Mouse (Mus musculus) C2C12 (cell line): ENCODE measurements at regions not wholly inside any gene's neighbourhood (a gene's known extent, or its start where the extent isn't known, plus 50 kb on each side); places are given as distances from the start of the nearest gene placed in this dataset.

ENCODE experiments used
- H3K27me3 ChIP-seq: one replicate; pipeline ENCODE4 v1.6.1; 2011; ENCODE audit not compliant: control insufficient read depth, insufficient read depth, insufficient read length
- H3K36me3 ChIP-seq: one replicate; pipeline ENCODE4 v1.6.1; 2011; ENCODE audit not compliant: control insufficient read depth, insufficient read depth
- H3K4me3 ChIP-seq: one replicate; pipeline ENCODE4 v1.5.1; 2011; ENCODE audit warnings: mild to moderate bottlenecking, control low read depth; ENCODE audit not compliant: poor library complexity, insufficient read depth, severe bottlenecking
- H3K79me2 ChIP-seq: one replicate; pipeline ENCODE4 v1.6.1; 2011; ENCODE audit not compliant: control insufficient read depth, insufficient read depth
- H3K79me3 ChIP-seq: one replicate; pipeline ENCODE4 v1.6.1; 2011; ENCODE audit warnings: low read depth, control low read depth
- H3ac ChIP-seq: one replicate; pipeline ENCODE3; 2011; ENCODE audit warnings: low read depth; ENCODE audit not compliant: control insufficient read depth, insufficient read length
- CEBPB ChIP-seq: IDR thresholded peaks from one replicate; pipeline ENCODE4 v1.6.1; 2011; ENCODE audit warnings: low read depth, mild to moderate bottlenecking, control low read depth, moderate library complexity
- CTCF ChIP-seq: IDR thresholded peaks from one replicate; pipeline ENCODE4 v1.5.1; 2011; ENCODE audit not compliant: control insufficient read depth, insufficient read depth, insufficient read length
- FOSL1 ChIP-seq: IDR thresholded peaks from one replicate; pipeline ENCODE4 v1.8.0; 2011; ENCODE audit warnings: mild to moderate bottlenecking, low read length; ENCODE audit not compliant: poor library complexity, insufficient read depth, severe bottlenecking
- MAX ChIP-seq: IDR thresholded peaks from one replicate; pipeline ENCODE4 v1.6.1; 2011; ENCODE audit warnings: mild to moderate bottlenecking, control low read depth
- MYOD1 ChIP-seq: IDR thresholded peaks from one replicate; pipeline ENCODE4 v1.6.1; 2011; ENCODE audit warnings: low read depth; ENCODE audit not compliant: control insufficient read depth, insufficient read length
- MYOG ChIP-seq: IDR thresholded peaks from one replicate; pipeline ENCODE4 v1.6.1; 2011; ENCODE audit not compliant: control insufficient read depth, insufficient read length; ENCODE audit errors: extremely low read depth
- USF1 ChIP-seq: IDR thresholded peaks from one replicate; pipeline ENCODE4 v1.6.1; 2011; ENCODE audit warnings: low read depth, mild to moderate bottlenecking, control low read depth, moderate library complexity

DNA sequence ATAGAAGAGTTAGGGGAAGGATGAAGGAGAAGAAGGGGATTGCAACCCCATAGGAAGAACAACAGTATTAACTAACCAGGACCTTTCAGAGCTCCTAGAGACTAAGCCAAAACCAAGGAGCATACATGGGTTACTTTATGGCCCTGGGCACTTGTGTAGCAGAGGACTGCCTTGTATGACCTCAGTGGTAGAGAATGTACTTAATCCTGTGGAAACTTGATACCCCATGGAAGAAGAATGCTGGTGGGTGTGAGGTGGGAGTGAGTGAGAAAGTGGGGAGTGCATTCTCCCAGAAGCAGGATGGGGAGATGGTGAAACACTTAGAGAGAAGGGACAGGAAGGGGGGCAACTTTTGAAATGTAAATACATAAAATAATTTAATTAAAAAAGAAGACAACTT lies 75.4 kb upstream of the Manea start:
- no peaks in the 10 kb centered on the region for H3K79me3 ChIP-seq
- no peaks in the 10 kb centered on the region for H3K27me3 ChIP-seq
- no peak for TF ChIP-seq CEBPB
- no peak for TF ChIP-seq CTCF
- no peak for TF ChIP-seq MAX
- TF ChIP-seq MYOD1, result no peak
- TF ChIP-seq USF1, result no peak
- TF ChIP-seq FOSL1, result no peak
- TF ChIP-seq MYOG, result no peak
- no peak overlapping the region for H3K4me3 ChIP-seq
- H3K36me3 ChIP-seq, result no peaks in the 10 kb centered on the region
- no peaks in the 10 kb centered on the region for H3K79me2 ChIP-seq
- H3ac ChIP-seq, result no peak overlapping the region

DNA sequence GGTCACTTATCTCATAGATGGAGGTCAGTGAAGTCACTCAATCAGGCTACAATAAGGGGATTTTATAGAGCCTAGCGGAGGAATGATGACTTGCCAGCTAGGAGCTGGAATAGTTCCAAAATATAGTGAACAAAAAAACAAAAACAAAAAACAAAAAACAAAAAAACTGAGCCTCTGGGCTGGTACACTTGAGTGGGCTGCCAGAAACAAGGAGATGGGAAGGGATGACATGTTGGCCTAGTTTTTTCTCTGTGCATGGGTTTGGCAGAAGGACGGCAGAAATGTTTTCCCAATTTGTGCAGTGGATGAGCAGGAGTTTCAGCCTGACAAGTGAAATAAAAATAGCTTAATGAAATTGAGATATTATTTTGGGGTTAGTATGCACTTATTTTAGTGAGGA lies 57.6 kb upstream of the Manea start:
- Histone ChIP-seq H3K79me2 (no peaks in the 10 kb centered on the region), H3K4me3 (no peak overlapping the region), H3K36me3 (no peaks in the 10 kb centered on the region), H3ac (no peak overlapping the region), H3K27me3 (no peaks in the 10 kb centered on the region), H3K79me3 (no peaks in the 10 kb centered on the region)
- TF ChIP-seq CEBPB (no peak), CTCF (no peak), MYOG (no peak), FOSL1 (no peak), MAX (no peak), USF1 (no peak)

DNA sequence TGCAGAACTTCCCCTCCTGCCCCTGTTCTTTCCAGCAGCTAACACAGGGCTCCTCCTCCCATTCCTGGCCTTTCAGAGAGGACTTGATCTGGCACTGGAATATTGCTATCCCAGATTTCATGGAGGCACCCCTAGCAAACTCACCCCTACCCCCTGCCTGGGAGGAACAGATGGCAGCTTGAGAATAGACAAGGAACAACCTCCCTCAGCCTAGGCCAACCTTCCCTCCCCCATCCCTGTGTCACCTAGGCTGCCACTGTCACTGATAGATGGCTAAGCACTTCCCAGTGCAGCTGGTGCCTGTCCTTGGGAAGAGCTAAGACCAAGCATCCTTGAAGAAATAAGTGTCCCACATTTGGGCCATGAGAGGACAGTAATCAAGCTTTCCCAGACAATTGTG lies 55.5 kb upstream of the Manea start:
- no peaks in the 10 kb centered on the region for H3K36me3 ChIP-seq
- no peak for TF ChIP-seq MYOD1
- no peak for TF ChIP-seq CEBPB
- TF ChIP-seq MAX, result no peak
- no peak for TF ChIP-seq USF1
- TF ChIP-seq MYOG, result no peak
- no peak for TF ChIP-seq FOSL1
- no peak for TF ChIP-seq CTCF
- H3K79me3 ChIP-seq, result no peaks in the 10 kb centered on the region

More for the DNA sequence above, 55.5 kb upstream of the Manea start:
- no peak overlapping the region for H3K4me3 ChIP-seq
- no peaks in the 10 kb centered on the region for H3K79me2 ChIP-seq
- H3ac ChIP-seq, result no peak overlapping the region
- no peaks in the 10 kb centered on the region for H3K27me3 ChIP-seq
